Mouse (Mus musculus) E14TG2a.4 (cell line): ENCODE data around the gene Cnp.
"Not testable (repeated sequence)": the region's sequence is repeated elsewhere in the genome, so short reads cannot be mapped to it uniquely, and the experiment has no call there.

Source experiments
- H3K27me3 ChIP-seq: 2 replicates; pipeline ENCODE4 v1.6.1; 2014; ENCODE audit warnings: low read length, control low read depth; ENCODE audit not compliant: insufficient read depth
- H3K36me3 ChIP-seq: 2 replicates; pipeline ENCODE4 v1.6.1; 2014; ENCODE audit warnings: low read length, control low read depth; ENCODE audit not compliant: insufficient read depth
- H3K4me1 ChIP-seq: replicated peaks from 2 replicates; pipeline ENCODE4 v1.6.1; 2014; ENCODE audit warnings: low read depth, low read length, control low read depth
- H3K4me3 ChIP-seq: replicated peaks from 2 replicates; pipeline ENCODE4 v1.5.1; 2014; ENCODE audit warnings: mild to moderate bottlenecking, low read length
- H3K9me3 ChIP-seq: 2 replicates; pipeline ENCODE4 v1.6.1; 2014; ENCODE audit warnings: low read length, control low read depth
- CTCF ChIP-seq: conservative IDR thresholded peaks from 2 replicates; pipeline ENCODE4 v1.5.1; 2014; ENCODE audit warnings: low read length
- NANOG ChIP-seq: IDR thresholded peaks from 2 replicates; pipeline ENCODE4 v1.6.1; 2014; ENCODE audit warnings: borderline replicate concordance, low read length, mixed read lengths
- POU5F1 ChIP-seq: IDR thresholded peaks from 2 replicates; pipeline ENCODE4 v1.6.1; 2014; ENCODE audit warnings: low read length, borderline replicate concordance

Gene Cnp

DNA sequence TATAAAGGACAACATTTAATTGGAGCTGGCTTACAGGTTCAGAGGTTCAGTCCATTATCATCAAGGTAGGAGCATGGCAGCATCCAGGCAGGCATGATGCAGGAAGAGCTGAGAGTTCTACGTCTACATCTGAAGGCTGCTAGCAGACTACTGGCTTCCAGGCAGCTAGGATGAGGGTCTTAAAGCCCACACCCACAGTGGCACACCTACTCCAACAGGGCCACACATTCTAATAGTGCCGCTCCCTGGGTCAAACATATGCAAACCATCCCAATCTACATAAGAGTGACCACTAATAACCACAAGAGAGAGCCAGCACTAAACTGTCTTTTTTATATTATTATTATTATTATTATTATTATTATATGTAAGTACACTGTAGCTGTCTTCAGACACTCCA is 40.3 kb upstream of the Cnp start:
- not testable (repeated sequence) for H3K27me3 ChIP-seq, H3K36me3 ChIP-seq
- Histone ChIP-seq H3K4me3 (peak overlapping the region; percentile 59), H3K9me3 (peaks cover 23% of the 10 kb centered on the region), H3K4me1 (peaks cover 75% of the 10 kb centered on the region)
- TF ChIP-seq POU5F1: peak; percentile 12; the same call in 1 of the 2 replicates

DNA sequence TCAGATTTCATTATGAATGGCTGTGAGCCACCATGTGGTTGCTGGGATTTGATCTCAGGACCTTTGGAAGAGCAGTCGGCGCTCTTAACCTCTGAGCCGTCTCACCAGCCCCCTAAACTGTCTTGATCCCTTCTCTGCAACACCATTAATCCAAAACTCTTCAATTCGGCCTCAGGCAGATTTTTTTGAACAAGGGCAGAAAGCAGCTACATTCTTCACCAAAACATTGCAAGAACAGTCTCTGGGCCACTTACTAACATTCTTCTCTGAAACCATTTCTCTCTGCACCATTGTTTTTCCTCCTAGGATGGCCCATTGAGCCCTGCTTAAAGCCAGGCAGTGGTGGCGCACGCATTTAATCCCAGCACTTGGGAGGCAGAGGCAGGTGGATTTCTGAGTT is 39.9 kb upstream of the Cnp start:
- not testable (repeated sequence) for H3K4me3 ChIP-seq, H3K27me3 ChIP-seq, H3K36me3 ChIP-seq
- peaks cover 70% of the 10 kb centered on the region for H3K4me1 ChIP-seq
- peaks cover 23% of the 10 kb centered on the region for H3K9me3 ChIP-seq

DNA sequence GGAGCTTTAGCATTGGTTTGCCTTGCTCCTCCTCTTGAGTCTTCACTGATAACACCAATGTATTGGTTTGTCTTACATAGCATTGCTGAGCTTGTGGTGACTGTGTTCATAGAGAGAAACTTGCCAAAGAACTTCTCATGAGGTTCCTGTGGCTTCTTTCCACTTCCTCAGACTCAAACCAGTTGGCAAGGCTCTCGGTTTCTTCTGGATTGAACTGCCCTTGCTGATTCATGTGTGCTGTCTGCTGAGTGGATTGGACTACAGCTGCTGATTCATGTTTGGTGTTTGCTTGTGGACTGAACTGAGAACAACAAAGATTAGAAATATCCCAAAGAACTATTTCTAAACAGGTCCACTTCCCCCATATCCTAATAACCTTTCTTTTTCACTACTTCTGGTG is 38.7 kb upstream of the Cnp start:
- H3K4me3 ChIP-seq: no peak overlapping the region
- peaks cover 4% of the 10 kb centered on the region; the same call in 1 of the 2 replicates for H3K36me3 ChIP-seq
- peaks cover 64% of the 10 kb centered on the region for H3K4me1 ChIP-seq
- H3K9me3 ChIP-seq: peaks cover 23% of the 10 kb centered on the region
- TF ChIP-seq POU5F1: no peak
- no peak for TF ChIP-seq NANOG
- TF ChIP-seq CTCF: no peak
- no peaks in the 10 kb centered on the region for H3K27me3 ChIP-seq

DNA sequence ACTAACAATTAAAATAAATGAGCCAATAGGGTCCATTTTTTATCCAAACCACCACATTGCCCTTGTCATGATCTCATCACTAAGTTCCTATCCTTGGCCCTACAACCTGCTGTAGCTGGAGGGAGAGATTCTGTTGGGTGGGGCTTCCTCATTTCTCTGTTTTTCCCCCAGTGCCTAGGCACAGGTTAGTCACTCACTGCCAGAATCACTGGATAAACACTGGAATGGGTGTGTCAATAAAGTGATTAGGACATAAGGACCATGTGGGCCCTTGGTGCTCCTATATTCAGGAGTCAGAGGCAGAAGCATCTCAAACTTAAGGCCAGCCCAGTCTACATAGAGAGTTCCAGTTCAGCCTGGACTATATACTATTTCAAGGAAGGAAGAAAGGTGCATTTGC is 38.2 kb upstream of the Cnp start:
- Histone ChIP-seq H3K4me3 (no peak overlapping the region), H3K4me1 (peaks cover 65% of the 10 kb centered on the region), H3K27me3 (no peaks in the 10 kb centered on the region), H3K9me3 (peaks cover 23% of the 10 kb centered on the region), H3K36me3 (peaks cover 4% of the 10 kb centered on the region; the same call in 1 of the 2 replicates)
- TF ChIP-seq NANOG: no peak
- TF ChIP-seq CTCF: no peak
- no peak for TF ChIP-seq POU5F1

DNA sequence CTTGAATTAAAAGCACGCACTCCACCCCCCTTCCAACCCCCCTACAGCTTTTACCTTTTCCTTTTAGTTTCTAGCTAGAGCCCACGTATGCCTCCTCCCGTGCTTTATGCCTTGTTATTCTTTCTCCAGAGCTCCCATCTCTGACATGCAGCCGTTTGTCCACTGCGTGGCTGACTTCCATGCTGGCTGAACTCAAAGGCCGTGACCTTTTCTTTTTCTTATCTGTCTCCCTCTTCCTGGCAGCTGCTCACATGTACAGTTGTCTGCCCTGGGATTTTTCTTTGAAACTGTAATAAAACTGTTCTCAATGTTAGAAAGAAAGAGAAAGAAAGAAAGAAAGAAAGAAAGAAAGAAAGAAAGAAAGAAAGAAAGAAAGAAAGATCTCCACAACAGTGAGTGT is 33.7 kb upstream of the Cnp start:
- Histone ChIP-seq H3K9me3 (peaks cover 4% of the 10 kb centered on the region; the same call in 1 of the 2 replicates), H3K27me3 (no peaks in the 10 kb centered on the region), H3K4me3 (no peak overlapping the region), H3K36me3 (no peaks in the 10 kb centered on the region), H3K4me1 (peaks cover 48% of the 10 kb centered on the region)
- TF ChIP-seq POU5F1 (no peak), CTCF (no peak), NANOG (no peak)

DNA sequence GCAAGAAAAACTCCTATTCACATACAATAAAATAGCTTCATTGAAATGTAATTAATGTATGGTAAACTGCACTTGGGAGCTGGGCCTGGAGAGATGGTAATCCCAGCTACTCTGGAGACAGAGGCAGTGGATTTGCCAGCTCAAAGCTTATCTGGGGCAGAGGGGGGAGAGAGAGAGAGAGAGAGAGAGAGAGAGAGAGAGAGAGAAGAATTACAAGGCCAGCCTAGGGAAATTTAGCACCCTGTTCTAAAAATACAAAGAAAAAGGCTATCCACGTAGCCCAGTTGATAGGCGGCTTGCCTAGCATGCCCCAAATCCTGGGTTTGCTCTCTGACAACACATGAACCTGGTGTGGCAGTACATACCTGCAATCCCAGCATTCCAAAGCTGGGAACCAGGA is 33.1 kb upstream of the Cnp start:
- no peak overlapping the region for H3K4me3 ChIP-seq
- H3K36me3 ChIP-seq: no peaks in the 10 kb centered on the region
- TF ChIP-seq CTCF: no peak
- TF ChIP-seq POU5F1: no peak
- no peak for TF ChIP-seq NANOG
- peaks cover 50% of the 10 kb centered on the region for H3K4me1 ChIP-seq
- no peaks in the 10 kb centered on the region for H3K27me3 ChIP-seq
- no peaks in the 10 kb centered on the region for H3K9me3 ChIP-seq

DNA sequence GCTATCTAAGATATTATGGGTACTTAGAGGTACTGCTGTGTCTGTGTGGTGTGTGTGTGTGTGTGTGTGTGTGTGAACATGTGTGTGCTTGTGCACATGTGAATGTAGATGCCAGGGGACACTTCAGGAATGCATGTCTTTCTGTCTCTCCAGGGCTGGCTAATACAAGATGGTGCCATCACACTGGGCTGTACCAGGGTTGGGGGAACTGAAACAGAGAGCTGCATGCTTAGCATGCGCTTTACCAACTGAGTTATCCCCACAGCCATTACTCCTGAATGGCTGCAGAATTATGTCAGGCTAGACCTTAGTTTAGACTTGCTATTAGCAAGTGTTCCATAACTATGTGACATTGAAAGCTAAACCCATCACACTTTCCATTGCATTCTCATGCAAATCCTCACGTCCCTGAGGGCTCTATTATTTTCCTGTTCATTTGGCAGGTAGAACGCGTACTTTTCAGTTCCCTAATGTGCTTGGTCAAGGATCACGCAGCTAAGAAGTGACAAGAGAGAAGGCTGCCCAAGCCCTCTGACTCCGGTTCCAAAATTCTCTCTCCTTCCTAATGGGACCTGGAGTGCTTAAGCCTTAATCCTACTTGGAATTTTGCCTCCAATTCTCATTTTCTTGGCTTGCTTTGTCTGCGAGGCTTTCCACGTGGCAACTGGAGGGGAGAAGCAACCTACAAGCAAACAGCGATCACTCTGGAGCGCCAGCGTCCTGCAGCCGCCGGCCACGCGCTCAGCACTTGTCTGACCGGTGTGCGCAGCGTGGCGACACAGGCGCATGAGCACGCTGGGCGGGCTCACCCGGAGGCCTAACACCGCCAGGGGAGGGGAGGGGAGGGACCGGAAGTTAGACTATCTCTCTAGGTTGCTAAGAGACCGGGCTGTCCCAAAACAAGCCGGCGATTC is 29.6 kb upstream of the Cnp start, which contains the start of gene Ttc25:
Gene Ttc25 (plus strand): TSS at position 776 of the 914 bp plus-strand sequence.
- H3K4me3 ChIP-seq: peak within 1 kb of the TSS; percentile 81
- peaks cover 62% of the 10 kb centered on the region for H3K4me1 ChIP-seq
- TF ChIP-seq POU5F1 (peak; percentile 52; the same call in 1 of the 2 replicates), NANOG (no peak)
- H3K9me3 ChIP-seq: no peaks in the 10 kb centered on the region
- no peaks in the 10 kb centered on the region for H3K36me3 ChIP-seq
- H3K27me3 ChIP-seq: no peaks in the 10 kb centered on the region

DNA sequence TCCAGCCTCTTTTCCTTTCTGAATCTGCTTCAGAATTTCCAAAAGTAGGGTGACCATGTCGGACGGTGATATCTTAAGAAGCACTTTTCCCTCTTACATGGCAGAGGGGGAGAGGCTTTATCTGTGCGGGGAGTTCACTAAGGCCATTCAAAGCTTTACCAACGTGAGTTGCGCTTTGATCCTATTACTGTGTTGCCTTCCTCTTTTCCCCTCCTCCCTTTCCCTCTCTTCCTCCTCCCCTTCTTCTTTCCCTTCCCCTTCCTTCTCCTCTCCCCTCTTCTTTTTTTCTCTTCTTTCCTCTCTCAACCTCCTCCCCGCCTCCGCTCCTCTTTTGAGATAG is 29.0 kb upstream of the Cnp start:
- Histone ChIP-seq H3K27me3 (no peaks in the 10 kb centered on the region), H3K4me1 (peaks cover 68% of the 10 kb centered on the region), H3K4me3 (peak overlapping the region; percentile 81), H3K9me3 (no peaks in the 10 kb centered on the region), H3K36me3 (no peaks in the 10 kb centered on the region)
- TF ChIP-seq NANOG (no peak), POU5F1 (no peak), CTCF (no peak)

DNA sequence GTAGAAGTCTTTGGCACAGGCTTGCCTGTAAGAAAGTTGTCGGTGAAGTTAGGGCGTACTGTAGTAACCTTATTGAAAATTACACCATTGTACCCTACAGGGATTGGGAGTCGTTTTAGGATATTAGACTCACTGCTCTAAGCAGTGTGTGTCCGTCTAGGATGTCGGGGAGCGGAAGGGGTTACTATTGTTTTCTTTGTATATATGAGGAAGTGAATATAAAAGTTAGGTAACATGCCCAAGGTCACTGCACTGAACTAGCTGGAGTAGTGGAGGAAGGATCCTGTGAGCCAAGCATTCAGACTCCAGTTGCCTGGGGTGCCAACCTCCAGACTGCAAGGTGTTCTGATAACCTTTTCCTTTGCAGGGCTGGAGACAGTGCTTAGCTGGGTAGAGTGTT is 27.7 kb upstream of the Cnp start:
- Histone ChIP-seq H3K36me3 (no peaks in the 10 kb centered on the region), H3K4me3 (no peak overlapping the region), H3K9me3 (no peaks in the 10 kb centered on the region), H3K27me3 (no peaks in the 10 kb centered on the region), H3K4me1 (peaks cover 78% of the 10 kb centered on the region)
- TF ChIP-seq POU5F1: no peak
- TF ChIP-seq NANOG: no peak
- TF ChIP-seq CTCF: no peak
